Mouse (Mus musculus) WW6 (cell line): Measurements from ENCODE around the gene Tst.

Experiments used
- DNase-seq: peaks from one replicate; pipeline ENCODE4 v3.0.0-alpha.2; 2013; ENCODE audit warnings: low read depth, low spot score

Gene Tst

DNA sequence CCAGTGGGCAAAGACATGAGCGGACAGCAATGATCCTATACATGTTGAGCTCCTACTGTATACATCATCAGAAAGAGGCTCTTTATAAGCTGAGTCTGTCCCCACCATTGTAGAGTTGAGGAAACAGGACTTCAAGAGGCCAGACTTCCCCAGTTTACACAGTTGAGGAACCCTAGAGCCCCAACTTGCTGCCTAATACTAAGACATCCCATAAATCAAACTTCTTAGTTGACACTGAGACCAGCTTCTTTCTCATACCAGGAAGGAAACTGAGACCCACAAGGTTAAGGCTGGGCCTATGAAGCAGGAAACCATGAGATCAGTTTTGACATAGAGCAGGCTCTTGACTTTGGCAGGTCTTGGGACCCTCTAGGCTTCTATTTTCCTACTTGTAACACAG is 20.1 kb downstream of the Tst start:
- no peak for DNase-seq

DNA sequence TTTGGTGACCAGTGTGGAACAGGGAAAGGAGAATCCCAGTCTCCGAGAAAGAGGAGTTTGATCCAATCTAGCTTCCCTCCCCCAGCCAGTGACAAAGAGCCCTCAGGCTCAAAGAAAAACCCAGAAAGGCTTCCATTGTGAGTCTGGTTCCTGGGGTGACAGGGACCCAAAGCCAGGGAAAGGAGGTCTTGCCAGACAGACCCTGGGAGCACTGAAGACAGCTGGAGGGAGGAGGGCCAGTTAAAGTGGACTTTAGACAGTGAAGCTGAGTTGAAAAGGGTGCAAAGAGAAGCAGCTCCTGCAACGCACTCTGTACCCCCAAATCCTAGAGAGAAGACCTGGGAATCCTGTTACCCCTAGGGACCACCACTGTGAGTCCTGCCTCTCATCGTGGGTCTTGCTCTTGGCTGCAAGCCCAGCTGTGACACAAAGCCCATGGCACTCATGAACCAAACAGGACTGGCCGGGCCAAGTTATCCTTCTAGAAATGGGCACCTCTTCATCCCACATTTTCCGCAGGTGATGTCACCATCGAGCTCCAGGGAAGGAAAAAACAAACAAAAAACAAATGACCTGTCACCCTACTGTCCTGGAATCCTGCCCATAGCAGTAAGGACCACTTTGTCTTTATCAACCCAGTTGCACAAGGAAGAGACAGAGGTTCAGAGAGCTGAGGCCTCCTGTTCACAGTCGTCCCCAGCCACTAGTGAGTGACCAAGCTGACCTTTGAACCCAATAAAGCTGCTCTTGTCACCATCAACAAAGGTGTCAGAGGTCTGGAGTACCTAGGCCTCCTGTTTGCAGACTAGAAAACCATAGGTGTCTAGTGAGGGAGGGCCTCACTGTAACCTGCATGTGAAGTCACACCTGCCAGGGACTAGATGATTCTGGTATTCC is 21.2 kb downstream of the Tst start:
- DNase-seq = no peak

DNA sequence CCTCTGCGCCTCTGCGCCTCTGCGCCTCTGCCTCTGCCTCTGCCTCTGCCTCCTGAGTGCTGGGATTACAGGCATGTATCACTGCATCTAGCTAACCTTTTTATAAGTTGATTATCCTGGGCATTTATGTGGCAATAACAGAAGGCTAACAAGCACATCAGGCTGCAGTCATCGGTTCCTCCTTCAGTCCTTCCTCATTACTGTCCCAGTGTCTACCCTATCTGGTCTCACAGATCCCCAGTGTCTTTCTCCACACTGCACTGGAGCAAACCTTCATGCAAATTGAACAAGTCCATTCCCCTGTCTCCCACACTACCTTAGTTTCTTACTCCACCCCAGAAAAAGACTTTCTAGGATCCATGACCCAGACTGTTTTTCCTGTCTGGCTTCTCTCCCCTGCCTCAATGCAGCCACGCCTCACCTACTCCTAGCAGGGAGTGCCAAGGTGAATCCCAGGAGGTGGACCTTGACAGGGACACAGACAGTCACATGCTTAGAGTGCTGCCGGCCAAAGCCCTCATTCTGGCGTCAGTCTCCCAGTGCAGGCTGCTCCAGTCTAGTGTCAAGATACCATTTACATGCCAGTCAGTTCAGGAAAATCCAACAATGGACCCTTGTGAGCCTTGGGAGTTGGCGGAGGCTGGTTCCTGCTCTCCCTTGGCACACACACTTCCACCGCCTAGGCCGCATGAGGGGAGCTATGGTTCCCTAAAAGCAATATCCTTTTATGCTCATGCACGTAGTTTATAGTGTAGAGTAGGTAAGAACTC is 22.1 kb downstream of the Tst start:
- DNase-seq = no peak

DNA sequence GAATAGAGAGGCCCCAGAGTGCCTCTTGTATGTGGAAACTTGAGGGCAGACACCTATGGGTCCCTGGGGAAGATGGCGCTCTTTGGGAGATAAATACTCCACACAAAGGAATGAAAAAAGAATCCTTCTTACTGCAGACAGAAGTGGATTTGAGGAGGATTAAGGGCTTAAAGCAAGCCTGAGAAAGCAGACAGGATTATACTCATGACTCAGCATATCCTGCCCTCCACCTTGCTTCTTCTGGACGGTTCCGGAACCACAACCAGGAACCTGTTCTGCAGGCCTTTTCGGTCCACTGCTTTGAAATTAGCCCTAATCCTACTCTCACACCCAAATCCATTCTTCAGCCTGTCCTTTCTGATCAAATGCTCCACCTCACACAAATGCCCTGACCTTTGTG is 23.6 kb downstream of the Tst start:
- DNase-seq = no peak

DNA sequence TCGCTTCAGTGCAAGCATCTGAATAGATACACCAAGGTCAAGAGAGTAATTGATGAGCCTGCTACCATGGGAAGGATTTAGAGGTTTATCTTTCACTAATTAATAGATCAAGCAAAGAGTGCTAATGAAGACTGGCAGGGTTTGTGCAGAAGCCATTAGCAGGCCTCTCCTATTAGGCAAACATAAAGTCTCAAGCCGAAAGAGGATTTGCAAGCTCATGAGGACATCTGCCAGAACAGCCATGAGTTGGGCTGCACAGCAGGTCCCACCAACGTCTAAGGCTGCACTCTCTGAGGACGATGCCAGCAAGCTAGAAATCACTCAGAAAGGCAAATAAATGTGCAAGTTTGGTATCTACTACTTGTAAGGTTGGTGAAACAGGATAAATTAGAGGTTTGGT is 25.0 kb downstream of the Tst start:
- DNase-seq = no peak

DNA sequence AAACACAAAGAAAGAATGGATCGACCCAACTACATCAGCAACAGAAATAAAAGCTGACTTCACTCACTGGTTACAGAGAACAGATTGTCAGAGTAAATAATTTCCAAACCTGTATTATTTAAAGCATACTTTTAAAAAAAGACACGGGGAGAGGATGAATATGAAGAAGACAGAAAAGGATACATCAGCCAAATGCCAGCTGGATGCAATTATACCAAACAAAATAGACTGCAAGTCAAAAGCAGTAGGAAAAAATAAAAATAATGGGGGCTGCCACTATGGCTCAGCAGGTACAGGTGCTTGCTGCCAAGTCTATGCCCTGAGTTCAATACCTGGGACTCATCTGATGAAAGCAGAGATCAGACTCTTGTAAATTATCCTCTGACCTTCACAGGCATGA is 25.5 kb downstream of the Tst start:
- no peak for DNase-seq

DNA sequence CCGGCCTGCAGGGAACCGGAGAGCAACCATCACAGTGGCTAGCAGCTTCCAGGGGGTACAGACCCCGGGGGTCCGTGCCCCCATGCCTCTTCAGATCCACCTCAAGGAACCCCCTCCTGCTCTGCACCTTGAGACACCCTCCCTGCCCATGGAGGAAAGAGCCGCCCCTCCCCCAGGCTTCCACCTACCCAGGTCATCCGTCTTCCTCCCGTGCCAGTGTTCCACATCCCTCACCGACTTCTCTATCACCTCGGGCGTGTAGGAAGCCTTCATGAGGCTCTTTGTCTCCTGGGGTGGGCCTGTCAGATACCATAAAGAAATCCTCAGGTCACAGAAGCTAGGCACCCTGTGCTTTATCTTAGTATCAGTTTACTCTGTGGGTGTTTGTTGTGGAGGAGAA is 27.2 kb downstream of the Tst start:
- DNase-seq = no peak

DNA sequence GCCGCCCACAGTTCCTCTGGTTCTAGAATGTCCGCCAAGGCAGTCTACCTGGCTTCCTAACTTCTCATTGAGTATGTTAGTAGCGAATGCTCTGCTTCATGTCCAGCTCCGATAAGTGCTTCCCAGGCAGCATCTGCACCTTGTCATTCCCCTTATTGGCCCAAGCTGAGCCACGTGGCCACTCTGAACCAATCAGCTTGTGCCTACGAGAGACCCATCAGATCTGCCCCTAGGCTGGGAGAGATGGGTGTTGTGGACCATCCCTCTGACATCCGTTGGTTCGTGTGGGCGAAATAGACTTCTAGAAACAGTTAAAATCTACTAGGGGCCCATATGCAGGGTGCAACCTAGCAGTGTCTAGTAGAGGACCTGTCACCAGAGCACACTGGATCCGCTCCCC is 27.8 kb downstream of the Tst start:
- no peak for DNase-seq

DNA sequence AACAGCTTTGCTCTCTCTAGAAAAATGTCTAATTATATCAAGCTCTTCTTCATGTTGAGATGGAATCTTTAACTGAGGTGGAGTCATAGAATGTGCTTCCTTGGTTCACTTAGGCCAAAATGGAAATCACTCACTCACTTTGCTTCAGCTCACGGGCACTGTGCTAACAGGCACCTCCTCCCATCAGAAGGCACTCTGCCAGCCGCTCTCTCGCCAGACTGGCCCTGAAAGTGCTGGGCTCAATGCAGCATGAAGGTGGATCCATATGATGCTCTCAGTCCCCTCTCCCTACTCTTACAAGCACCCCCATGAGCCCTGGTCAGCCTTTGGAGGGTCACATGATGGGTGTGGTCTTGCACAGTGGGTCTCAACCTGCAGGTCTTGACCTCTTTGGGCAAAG is 31.5 kb downstream of the Tst start:
- DNase-seq = no peak

DNA sequence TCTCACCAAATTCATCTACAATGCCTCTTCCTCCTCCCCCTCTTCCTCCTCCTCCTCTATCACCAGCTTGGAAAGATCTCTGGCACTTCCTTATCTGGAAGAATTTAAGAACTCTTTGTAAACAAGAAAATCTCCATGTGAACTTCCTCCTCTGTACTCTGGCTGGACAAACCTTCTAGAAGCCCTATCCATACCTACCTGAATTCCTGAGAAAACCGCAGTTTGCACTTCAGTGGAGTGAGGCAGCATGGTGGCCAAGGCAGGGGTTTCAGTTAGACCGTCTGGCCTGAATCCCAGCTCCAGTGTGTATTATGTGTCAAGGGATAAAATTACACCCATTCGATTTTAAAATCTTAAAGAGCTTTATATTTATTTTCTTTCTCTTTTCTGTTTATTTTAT is 32.9 kb downstream of the Tst start:
- no peak for DNase-seq

DNA sequence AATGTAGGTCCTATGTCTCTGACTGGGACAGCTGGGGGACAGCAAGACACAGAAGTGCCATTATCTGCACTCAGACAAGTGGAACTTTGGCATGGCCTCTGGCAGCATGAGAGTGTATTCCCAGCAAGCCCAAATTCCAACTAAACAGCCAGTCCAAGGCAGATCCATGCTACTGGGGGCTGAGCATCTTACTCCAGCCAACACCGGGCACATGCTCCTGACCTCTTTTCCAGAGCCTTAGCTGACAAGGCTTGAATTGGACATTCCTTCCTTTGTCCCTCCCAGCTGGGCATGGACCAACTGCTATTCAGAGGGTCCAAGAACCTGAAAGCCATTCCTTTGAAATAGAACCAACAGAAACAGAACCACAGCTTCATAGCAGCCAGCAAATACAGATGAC is 36.1 kb downstream of the Tst start:
- DNase-seq = no peak

DNA sequence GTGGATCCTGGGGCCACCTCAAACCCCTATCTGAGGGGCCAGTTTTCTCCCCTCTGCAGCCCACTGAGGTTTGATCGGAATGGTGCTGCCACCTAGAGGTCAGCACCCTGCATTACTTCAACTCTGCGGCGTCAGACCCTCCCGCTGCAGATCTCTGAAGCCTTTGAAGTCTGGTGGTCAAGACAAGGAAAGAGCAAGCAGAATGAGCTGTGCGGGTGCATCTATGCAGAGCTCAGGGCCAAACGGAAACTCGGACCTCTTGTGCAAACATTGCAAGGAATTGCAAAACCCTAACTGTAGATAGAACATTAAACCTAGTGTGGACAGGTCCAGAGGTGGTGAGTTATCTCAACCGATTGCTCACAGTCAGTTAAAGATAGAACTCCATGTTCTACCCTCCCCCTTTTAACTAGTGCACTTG is 36.8 kb downstream of the Tst start:
- peak; percentile 14 for DNase-seq

DNA sequence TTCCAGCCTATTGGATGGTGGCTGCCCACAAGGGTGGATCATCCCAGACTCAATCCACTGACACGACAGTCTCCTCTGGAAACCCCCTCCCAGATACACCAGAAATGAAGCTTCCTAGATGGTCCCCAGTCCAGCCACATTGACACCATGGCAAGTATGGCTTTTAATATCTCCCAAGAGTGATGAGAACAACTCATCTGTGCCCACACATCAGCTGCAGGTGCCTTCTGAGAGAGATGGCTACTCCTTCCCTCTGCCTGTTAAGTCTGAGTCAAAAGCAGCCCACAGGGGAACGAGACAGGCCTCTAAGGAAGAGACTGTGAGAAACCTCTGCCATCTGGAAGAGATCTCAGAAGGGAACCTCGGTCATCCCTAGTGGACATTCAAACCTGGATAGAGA is 37.9 kb downstream of the Tst start:
- no peak for DNase-seq

DNA sequence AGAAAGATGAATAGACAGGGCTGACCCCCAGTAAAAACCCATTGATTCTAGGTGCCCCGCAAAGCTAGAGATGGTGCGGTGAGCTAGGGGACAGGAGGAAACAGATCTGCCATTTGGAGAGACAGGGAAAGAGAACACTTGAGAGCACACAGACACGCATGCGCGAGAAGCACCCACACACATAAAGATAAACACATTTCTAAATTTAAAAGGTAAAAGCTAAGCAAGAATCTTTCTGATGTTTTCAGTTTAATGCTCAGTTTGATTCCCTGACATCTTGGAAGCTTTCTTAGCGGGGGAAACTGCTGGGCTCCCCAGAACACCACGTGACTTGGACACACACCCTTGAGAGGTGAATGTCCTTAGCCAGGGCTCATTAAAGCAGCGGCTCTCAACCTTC is 38.8 kb downstream of the Tst start:
- no peak for DNase-seq

DNA sequence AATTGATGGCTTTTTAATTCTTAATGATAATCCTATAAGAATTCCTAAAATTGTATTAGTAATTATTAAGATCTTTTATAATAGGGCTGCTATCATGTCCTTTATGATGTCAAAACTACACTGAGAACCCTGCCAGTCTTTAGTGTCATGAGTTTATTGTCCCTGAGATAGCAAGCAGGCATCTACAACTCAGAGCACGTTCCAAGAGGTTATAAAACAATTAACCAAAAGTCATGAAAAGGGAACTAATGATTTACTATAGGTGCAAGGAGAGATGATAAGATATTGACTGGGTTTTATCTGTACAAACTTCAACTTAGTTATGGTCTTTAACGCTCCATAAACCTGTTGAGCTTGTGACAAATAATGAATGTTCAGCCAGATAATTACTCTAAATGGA is 39.8 kb downstream of the Tst start:
- DNase-seq = no peak

DNA sequence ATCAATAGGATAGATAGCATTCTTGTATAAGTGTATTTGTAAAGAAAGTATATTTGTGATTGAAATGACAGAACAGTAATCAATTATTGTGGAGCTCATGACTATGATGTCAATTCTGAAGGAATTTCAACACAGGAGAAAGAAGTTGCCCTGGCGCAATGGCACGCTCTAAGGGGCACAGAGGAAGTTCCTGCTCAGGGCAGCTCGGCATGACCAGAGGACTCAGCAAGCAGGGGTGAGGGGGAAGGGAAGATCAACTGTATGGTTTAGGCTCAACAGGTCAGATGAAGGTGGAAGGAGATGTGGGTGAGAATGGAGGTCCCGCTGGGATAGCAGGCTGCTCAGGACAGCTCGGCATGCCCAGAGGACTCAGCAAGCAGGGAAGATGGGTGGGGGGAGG is 50.2 kb downstream of the Tst start:
- DNase-seq = no peak

DNA sequence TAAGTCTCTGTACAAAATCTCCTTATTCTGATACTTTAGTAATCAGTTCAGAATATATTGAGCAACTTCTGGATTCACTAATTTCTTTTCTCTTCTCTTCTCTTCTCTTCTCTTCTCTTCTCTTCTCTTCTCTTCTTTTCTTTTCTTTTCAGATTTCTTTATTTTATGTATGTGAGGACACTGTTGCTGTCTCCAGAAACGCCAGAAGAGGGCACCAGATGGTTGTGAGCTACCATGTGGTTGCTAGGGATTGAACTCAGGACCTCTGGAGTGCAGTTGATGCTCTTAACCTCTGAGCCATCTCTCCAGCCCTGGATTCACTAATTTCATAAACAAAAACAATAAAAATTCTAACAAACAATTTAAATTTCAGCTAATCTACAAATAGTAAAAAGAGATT is 50.7 kb downstream of the Tst start:
- DNase-seq = no peak

DNA sequence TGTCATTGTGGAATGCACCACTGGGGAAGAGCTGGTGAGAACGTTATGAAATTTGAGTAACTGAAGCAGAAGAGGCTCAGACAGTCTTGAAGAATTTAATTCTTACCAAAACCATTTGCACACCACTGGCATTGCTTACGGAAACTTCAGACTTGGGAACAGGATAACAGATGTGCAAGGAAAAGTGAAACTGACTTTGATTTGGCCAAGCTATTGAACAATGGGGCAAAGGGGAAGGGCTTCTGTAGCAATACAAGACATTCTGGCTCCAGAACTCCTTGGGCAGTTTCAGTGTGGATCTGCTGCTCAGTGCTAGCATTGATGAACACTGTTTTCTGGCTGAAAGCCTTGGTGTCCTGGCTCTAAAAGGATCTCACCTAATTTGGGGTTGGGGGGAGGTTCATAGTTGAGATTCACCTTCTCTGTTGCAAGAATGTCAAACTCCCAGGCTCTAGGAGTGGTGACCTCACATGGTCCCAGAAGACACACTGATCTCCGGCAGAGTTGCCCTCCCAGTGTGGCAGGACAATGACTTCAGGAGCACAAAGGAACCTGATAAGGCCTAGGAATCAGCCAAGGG is 54.0 kb downstream of the Tst start:
- no peak for DNase-seq
